Comparison of ENCODE assay signal across 20 mouse cellular contexts in the genomic region with DNA sequence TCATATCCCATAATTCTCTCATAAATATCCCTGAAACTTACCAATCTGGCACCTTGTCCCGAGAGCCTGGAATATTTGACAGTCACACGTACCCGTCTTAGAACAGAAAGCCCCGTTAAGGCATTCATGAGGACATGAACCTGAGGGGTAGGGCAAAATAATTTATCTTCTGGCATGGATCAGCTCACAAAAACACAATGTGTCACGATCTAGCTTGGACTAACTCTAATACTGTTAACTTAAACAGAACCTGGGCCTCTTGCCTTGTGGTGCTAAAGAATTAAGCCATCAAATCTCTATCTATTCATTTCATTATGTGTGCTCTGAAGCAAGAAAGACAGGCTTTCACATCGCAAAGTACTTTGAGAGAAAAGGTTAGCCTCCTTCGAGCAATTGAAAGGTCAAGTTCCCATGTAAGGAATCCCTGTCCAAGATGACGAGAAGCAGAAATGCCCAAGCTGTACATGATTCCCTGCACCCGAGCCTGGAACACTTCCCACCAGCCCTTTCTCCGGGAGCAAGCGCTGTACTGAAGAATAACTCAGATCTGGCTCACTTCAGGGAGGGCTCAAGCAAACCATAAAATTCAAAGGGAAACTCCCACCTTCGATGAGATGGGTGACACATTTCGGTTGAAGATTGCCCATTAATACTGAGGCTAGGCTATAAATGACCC. TPM values are rescaled to one million over a fixed set of nuclear protein-coding genes. Genes with fewer than 3 reads are reported as not detected.
DNase-seq lines count a peak whose midpoint lies in the region; ATAC-seq lines count a peak whose summit lies in the region.
"Had no signal": no experiment of that assay in that cellular context is flagged by ENCODE, and none has a peak within 500 bp of the region (broad histone marks: within the 10 kb centered on the region; RNA-seq: fewer than 3 reads in every experiment).

No protein-coding gene starts in this region.

- H3K27me3 ChIP-seq in heart, embryonic 11.5 days (ENCODE audit: control insufficient read depth, insufficient read depth, low read length): no peaks in the 10 kb centered on the region
- no peaks in the 10 kb centered on the region for H3K27me3 ChIP-seq in kidney, embryonic 14.5 days (ENCODE audit: control insufficient read depth, insufficient read depth, low read length)
- H3K27me3 ChIP-seq in hindbrain, embryonic 16.5 days (replicated peaks; ENCODE audit: control insufficient read depth, insufficient read depth, low read length): no peaks in the 10 kb centered on the region
- H3K27me3 ChIP-seq: forebrain, embryonic 15.5 days; limb, embryonic 12.5 days; liver, embryonic 15.5 days; neural tube, embryonic 13.5 days had no signal

- H3K4me3 ChIP-seq in heart, embryonic 11.5 days (ENCODE audit: low read depth, low read length): no peak overlapping the region
- no peak overlapping the region for H3K4me3 ChIP-seq in kidney, embryonic 14.5 days (ENCODE audit: low read length)
- no peak overlapping the region for H3K4me3 ChIP-seq in hindbrain, embryonic 16.5 days (ENCODE audit: low read length)
- H3K4me3 ChIP-seq: forebrain, embryonic 15.5 days; left cerebral cortex, adult 2 months; limb, embryonic 12.5 days; liver, embryonic 15.5 days; midbrain, embryonic 10.5 days; neural tube, embryonic 13.5 days had no signal

- no peak overlapping the region for H3K9ac ChIP-seq in heart, embryonic 11.5 days (ENCODE audit: low read depth, low read length)
- no peak overlapping the region for H3K9ac ChIP-seq in kidney, embryonic 14.5 days (ENCODE audit: low read depth, low read length)
- no peak overlapping the region for H3K9ac ChIP-seq in hindbrain, embryonic 16.5 days (ENCODE audit: low read depth, low read length)
- H3K9ac ChIP-seq: forebrain, embryonic 15.5 days; hindbrain, embryonic 14.5 days; limb, embryonic 12.5 days; liver, embryonic 15.5 days; neural tube, embryonic 13.5 days had no signal

- H3K27ac ChIP-seq in heart, embryonic 11.5 days (ENCODE audit: low read depth, low read length): no peak overlapping the region
- no peak overlapping the region for H3K27ac ChIP-seq in kidney, embryonic 14.5 days (ENCODE audit: low read depth, low read length)
- no peak overlapping the region for H3K27ac ChIP-seq in hindbrain, embryonic 16.5 days (ENCODE audit: low read depth, low read length)
- H3K27ac ChIP-seq: forebrain, embryonic 15.5 days; hindbrain, embryonic 14.5 days; left cerebral cortex, adult 2 months; limb, embryonic 12.5 days; liver, embryonic 15.5 days; midbrain, embryonic 10.5 days; neural tube, embryonic 13.5 days had no signal

- H3K4me1 ChIP-seq in heart, embryonic 11.5 days (ENCODE audit: control insufficient read depth, insufficient read depth, low read length): 0 out of 2 replicates have a peak, but pooled peaks cover 3% of the 10 kb centered on the region
- H3K4me1 ChIP-seq in kidney, embryonic 14.5 days (ENCODE audit: control insufficient read depth, insufficient read depth, low read length): no peaks in the 10 kb centered on the region
- H3K4me1 ChIP-seq in hindbrain, embryonic 16.5 days (ENCODE audit: control insufficient read depth, insufficient read depth, low read depth, low read length): no peaks in the 10 kb centered on the region
- H3K4me1 ChIP-seq: forebrain, embryonic 15.5 days; limb, embryonic 12.5 days; liver, embryonic 15.5 days; midbrain, embryonic 10.5 days; neural tube, embryonic 13.5 days had no signal

- H3K4me2 ChIP-seq in heart, embryonic 11.5 days: peak overlapping the region; percentile 31
- no peak overlapping the region; the same call in 1 of the 2 replicates for H3K4me2 ChIP-seq in kidney, embryonic 14.5 days (replicated peaks; ENCODE audit: low read depth, low read length)
- H3K4me2 ChIP-seq in hindbrain, embryonic 16.5 days (ENCODE audit: low read length): no peak overlapping the region
- H3K4me2 ChIP-seq: forebrain, embryonic 15.5 days; hindbrain, embryonic 14.5 days; limb, embryonic 12.5 days; liver, embryonic 15.5 days; neural tube, embryonic 13.5 days had no signal

- 45% methylated on average over 13 of the region's 13 CpGs for WGBS in heart, embryonic 11.5 days (ENCODE audit: insufficient replicate concordance)
- WGBS in kidney, embryonic 14.5 days: 49% methylated on average over 13 of the region's 13 CpGs
- WGBS in hindbrain, embryonic 16.5 days: 75% methylated on average over 13 of the region's 13 CpGs

- no peaks in the 10 kb centered on the region for H3K9me3 ChIP-seq in heart, embryonic 11.5 days (replicated peaks; ENCODE audit: control insufficient read depth, low read length)
- H3K9me3 ChIP-seq in kidney, embryonic 14.5 days (ENCODE audit: control insufficient read depth, low read length): no peaks in the 10 kb centered on the region
- no peaks in the 10 kb centered on the region for H3K9me3 ChIP-seq in hindbrain, embryonic 16.5 days (ENCODE audit: control insufficient read depth, low read length)
- H3K9me3 ChIP-seq: forebrain, embryonic 15.5 days; limb, embryonic 12.5 days; liver, embryonic 15.5 days; midbrain, embryonic 10.5 days; neural tube, embryonic 13.5 days had no signal

- no peak; the same call in 1 of the 2 replicates for ATAC-seq in heart, embryonic 11.5 days (replicated peaks; ENCODE audit: insufficient number of reproducible peaks, low FRiP score, low TSS enrichment)
- ATAC-seq in kidney, embryonic 14.5 days (ENCODE audit: low FRiP score, low TSS enrichment): peak; percentile 55; the same call in 1 of the 2 replicates
- no peak for ATAC-seq in hindbrain, embryonic 16.5 days
- ATAC-seq: forebrain, embryonic 15.5 days had no signal

- DNase-seq in heart, postnatal 4 days: no peak
- DNase-seq in kidney, postnatal 25 days: no peak
- DNase-seq in urinary bladder, postnatal 25 days (ENCODE audit: low spot score): peak; percentile 13
- no peak for DNase-seq in urinary bladder, adult 18-20 months (ENCODE audit: low spot score in 2 of 2)
- DNase-seq in left cerebral cortex, adult 8-10 months (ENCODE audit: low spot score in 2 of 2): no peak
- DNase-seq: adrenal gland, adult 8-10 months; cerebellum, postnatal 10 days; kidney, adult 9 months; right cerebral cortex, postnatal 14 days; thymus, postnatal 36 days had no signal

- no peaks in the 10 kb centered on the region for H3K36me3 ChIP-seq in heart, embryonic 11.5 days (ENCODE audit: control insufficient read depth, insufficient read depth, low read length)
- H3K36me3 ChIP-seq in kidney, embryonic 14.5 days (ENCODE audit: control insufficient read depth, insufficient read depth, low read length): no peaks in the 10 kb centered on the region
- no peaks in the 10 kb centered on the region for H3K36me3 ChIP-seq in hindbrain, embryonic 16.5 days (ENCODE audit: control insufficient read depth, insufficient read depth, low read length)
- H3K36me3 ChIP-seq: forebrain, embryonic 15.5 days; limb, embryonic 12.5 days; liver, embryonic 15.5 days; midbrain, embryonic 10.5 days; neural tube, embryonic 13.5 days had no signal

RNA-seq across cellular contexts. Expression of gene Otogl, which starts 10.6 kb away (rescaled TPM):
- polyA plus RNA-seq in heart, embryonic 11.5 days (2014; fragmentation: Nextera tagmentation; extraction: Ambion mirVana): 0.13 and 0.27 TPM in 2 replicates
- under 1 TPM; 0.05 to 0.11 TPM for total RNA-seq in heart, postnatal 4 days (2021)
- 0.06 and 0.07 TPM in 2 replicates for polyA plus RNA-seq in kidney, embryonic 14.5 days (2014; fragmentation: Nextera tagmentation; extraction: Ambion mirVana)
- polyA plus RNA-seq in hindbrain, embryonic 16.5 days (2015; fragmentation: Nextera tagmentation; extraction: Ambion mirVana): 0.04 and 0.06 TPM in 2 replicates
- under 1 TPM; 0.15 to 0.21 (median 0.17) TPM for total RNA-seq in left cerebral cortex, adult 8-10 months (2022)
- polyA plus RNA-seq: midbrain, embryonic 10.5 days; neural tube, embryonic 13.5 days had no signal
